Mouse (Mus musculus) layer of hippocampus, adult 9-11 months (tissue): Measurements from ENCODE around the gene Cd9.

ENCODE experiments used
- DNase-seq: peaks from one replicate; pipeline ENCODE4 v3.0.0; 2022

The Cd9 gene

GRCm38 (mm10) chr6:125473321-125473721 lies 21.3 kb downstream of the Cd9 start:
- DNase-seq: no peak

GRCm38 (mm10) chr6:125471921-125472320 lies 22.7 kb downstream of the Cd9 start:
- DNase-seq: no peak

GRCm38 (mm10) chr6:125471326-125471725 lies 23.3 kb downstream of the Cd9 start:
- DNase-seq: peak; percentile 82

DNA sequence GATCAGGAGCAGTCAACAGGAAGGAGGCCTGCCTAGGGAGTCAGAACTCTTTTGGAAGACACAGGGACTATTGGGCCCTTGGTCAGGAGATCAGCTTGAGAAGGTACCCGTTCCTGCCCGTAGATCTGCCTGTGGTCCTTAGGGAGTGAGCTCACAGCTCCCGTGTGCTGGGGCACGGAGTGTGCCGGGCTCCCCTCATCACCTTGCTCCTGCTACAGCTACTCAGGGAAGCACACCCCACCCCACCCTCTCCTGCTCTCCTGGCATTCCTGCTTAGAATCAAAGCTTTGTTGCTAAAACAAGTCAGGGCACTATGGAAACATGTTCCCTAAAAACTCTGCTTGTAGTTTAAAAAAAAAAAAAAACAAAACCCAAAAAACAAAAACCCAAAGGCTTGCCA lies 24.0 kb downstream of the Cd9 start:
- no peak for DNase-seq

GRCm38 (mm10) chr6:125469222-125469621 lies 25.4 kb downstream of the Cd9 start:
- DNase-seq: no peak

GRCm38 (mm10) chr6:125468179-125468960 lies 26.2 kb downstream of the Cd9 start:
- no peak for DNase-seq

- peak; percentile 94 for DNase-seq
These were observed 27.3 kb downstream of the Cd9 start for GRCm38 (mm10) chr6:125467301-125467715.

- no peak for DNase-seq
These were observed 32.3 kb downstream of the Cd9 start for GRCm38 (mm10) chr6:125462312-125462711.

DNA sequence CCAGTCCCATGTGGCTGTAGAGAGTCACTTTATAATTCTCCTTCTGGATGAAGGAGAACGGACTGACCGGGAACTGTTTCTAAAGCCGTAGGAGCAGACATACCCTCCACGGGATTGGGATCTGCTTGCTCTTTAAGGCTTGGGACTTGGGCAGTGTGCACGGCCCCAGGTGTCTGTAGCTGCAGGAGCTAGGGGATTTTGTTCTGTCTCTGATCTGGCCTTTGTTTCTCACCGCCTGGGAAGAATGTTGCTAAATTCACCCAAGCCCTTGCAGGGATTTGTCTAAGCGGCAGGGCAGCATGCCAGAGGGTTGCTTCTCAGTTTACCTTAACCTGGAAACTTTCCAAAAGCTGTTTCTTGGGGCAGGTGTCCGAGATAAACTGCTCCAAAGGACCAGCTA lies 32.8 kb downstream of the Cd9 start:
- no peak for DNase-seq

GRCm38 (mm10) chr6:125461325-125461724 lies 33.3 kb downstream of the Cd9 start:
- no peak for DNase-seq

DNA sequence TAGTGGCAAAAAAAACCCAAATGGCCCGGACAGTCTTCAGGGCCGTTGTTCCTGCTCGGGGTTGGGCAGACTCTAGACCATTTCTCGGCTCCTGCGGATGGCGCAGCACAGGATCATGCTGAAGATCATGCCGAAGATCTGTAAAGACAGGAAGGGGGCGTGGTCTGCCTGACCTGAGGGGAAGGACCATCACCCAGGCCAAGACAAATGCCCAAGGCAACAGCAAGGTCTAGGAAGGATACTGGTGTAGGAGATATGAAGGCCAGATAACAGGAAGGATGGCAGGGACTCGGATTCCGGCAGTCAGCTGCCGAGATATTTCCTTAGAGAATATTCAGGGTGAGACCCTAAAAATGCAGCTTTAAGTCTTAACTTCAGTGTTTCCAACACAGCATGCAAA lies 34.0 kb downstream of the Cd9 start:
- no peak for DNase-seq

GRCm38 (mm10) chr6:125459903-125460302 lies 34.7 kb downstream of the Cd9 start:
- no peak for DNase-seq

GRCm38 (mm10) chr6:125455806-125456520 lies 38.6 kb downstream of the Cd9 start:
- no peak for DNase-seq

- DNase-seq: no peak
These were observed 39.9 kb downstream of the Cd9 start for GRCm38 (mm10) chr6:125454731-125455130.

DNA sequence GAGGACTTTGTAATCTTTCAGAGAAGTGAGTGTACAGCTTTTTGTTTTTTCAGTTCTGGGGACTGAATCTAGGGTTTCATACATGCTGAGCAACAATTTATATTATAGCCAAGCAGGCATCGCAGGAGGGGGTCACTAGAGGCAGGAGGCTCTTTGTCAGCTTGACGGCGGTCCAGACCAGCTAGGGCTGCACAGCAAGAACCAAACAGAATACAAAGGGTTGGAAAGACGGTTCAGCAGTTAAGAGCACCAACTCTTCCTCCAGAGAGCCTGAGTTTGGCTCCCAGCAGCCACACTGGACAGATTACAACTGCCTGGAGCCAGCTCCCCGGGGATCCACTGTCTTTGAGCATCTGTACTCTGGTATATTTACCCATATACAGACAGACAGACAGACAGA lies 40.3 kb downstream of the Cd9 start:
- DNase-seq: no peak

DNA sequence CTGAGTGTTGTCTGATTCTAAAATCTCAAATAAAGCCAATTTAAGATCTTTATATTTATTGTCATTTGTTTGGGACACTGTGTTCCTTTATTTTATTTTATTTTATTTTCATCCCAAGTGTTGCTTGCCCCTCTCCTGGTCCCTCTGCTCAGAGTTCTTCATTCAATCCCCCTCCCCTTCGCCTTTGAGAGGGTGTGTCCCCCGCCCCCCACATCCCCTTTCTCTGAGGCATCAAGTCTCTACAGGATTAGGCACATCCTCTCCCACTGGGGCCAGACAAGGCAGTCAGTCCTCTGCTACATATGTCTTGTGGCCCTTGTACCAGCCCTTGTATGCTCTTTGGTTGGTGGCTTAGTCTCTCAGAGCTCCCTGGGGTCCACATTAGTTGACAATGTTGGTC lies 46.9 kb downstream of the Cd9 start:
- no peak for DNase-seq

DNA sequence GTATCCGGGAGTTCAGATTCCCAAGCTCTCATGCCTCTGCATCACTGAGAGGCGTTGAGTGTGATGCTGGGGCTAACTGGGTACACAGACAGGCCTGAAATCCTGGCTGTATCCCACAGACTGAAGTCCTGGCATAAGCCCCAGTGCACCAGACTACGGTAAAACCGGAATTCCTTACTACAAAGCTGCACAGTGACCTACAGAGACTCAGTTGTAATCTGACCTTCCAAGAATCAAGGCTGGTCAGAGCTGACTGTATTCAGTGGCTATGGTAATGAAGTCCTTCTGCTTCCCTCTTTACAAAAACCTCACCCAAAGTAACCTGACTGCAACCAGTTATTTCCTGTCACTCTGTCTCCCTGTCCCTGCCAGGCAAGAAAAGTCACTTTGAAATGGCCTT lies 47.4 kb downstream of the Cd9 start:
- DNase-seq: no peak

DNA sequence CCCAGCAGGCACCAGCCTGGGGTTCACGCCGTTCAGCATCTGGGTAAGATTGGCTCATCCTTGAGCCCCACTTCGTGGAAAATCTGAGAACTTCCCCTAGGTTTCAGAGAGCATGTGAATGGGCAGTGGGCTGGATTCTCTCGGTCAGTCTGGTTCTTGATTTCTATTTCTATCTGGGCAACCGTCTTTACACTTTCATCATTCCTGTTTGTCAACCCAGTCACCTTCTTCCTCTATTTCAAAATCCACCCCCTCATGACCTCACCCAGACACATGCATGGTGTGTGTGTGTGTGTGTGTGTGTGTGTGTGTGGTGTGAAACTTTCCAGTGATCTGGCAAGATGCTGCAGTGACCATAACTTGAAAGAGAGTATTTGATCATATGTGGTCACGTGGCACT lies 49.2 kb downstream of the Cd9 start:
- peak; percentile 85 for DNase-seq

DNA sequence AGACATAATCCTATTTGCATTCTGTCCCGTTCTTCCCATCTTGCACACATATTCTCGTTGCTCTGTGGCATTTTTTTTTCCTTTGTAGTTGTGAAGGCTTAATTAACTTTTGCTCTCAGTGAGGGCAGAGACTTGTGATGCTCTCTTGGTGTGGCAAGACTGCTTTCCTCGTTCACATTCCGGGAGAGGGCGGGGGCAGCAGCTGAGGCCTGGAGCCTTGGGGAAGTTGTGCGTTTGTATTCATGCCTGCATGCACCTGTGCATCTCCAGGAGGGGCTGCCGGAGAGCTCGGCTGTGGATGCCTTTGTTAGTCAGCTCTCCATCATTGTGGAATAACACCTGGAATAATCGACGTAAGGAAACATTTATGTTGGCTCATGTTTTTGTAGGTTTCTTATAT lies 52.0 kb downstream of the Cd9 start:
- DNase-seq: no peak

- no peak for DNase-seq
These were observed 57.8 kb downstream of the Cd9 start for GRCm38 (mm10) chr6:125436753-125437152.

DNA sequence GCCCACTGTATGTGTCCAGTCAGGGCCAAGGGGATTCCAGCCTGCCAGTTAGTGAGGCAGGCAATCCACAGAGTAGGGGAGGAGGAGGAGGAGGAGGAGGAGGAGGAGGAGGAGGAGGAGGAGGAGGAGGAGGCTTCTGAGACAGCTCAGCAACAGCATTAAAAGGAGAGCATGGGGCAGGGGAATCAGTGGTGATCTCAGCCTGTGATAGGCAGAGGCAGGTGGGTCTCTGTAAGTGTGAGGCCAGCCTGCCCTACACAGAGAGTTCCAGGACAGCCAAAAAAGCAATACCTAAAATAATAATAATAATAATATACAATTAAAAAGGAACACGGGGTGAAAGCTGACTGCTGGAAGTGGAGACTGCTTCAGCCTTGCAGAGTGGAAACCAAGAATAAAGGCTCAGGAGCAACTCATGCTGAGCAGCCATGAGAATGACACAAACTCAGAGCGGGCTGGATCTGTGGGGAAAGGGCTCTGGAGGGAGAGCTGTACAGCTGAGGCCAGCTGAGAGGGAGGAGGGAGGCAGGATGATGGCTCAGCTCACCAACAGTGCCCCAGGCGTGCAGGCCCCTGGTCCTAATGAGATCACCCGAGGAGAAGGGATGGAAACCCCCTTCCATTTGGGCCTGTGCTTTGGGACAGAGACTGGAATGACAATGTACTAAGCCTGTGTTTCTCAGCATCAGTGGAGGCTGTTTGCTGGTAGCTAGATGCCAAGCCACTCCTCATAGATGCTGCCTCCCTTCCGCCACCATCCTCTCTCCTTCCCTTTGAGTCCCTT lies 59.7 kb downstream of the Cd9 start:
- no peak for DNase-seq

DNA sequence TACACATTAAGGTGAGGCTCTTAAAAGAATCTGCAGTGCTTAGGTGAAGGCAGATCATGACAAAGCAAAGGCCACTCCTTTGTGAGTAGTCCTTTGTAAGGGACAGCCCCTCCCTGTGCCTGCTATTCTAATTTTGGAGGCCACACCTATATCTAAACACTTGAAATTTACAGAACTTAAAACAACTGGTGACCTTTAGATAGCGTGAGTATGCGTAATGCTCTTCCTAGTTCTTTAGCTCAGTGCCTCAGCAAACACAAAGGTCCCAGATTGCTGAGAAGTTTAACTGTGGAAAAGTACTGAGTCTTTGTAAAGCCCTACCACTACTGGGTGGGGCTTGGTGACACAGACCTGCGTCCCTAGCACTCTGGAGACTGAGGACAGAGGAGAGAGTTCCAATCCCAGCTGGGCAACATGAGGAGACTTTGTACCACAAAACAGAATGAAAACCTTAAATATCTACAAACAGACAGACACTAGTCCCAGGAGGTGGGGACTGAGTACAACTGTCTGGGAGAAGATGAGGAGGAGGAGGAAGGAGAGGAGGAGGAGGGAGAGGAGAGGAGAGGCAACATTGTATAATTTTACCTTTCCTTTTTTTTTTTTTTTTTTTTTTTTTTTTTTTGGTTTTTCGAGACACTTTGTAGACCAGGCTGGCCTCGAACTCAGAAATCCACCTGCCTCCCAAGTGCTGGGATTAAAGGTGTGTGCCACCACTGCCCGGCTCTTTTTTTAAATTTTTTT lies 60.7 kb downstream of the Cd9 start:
- DNase-seq: no peak

DNA sequence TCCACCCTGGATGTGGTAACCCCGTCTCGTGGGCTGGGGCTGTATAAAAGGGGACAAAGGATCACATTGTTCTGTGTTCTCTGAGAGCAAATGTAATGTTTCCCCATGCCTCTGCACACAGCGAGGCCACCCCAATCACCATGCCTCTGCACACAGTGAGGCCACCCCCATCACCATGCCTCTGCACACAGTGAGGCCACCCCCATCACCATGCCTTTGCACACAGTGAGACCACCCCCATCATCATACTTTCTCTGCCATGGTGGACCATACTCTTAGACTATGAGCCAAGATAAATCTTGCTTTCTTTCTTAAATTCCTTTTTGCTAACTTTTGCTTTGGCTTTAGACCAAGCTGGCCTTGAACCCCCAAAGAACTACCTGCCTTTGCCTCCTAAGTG lies 61.3 kb downstream of the Cd9 start:
- no peak for DNase-seq
